Mouse (Mus musculus) midbrain, embryonic 15.5 days (tissue): Measurements from ENCODE around the gene Recql. TPM values are rescaled to one million over a fixed set of nuclear protein-coding genes. Genes with fewer than 3 reads are reported as not detected.

Experiments
- ATAC-seq: fragments of 200-750 bp; cut with Nextera tagmentation; replicated peaks from 2 replicates; pipeline ENCODE4 v1.8.0; 2017; ENCODE audit warnings: moderate TSS enrichment
- H3K27ac ChIP-seq: fragments of 300-500 bp; sonication (generic); 2 replicates; pipeline ENCODE4 v1.5.1; 2015; ENCODE audit warnings: mild to moderate bottlenecking, inconsistent platforms
- H3K27me3 ChIP-seq: fragments of 300-500 bp; sonication (generic); replicated peaks from 2 replicates; pipeline ENCODE4 v1.6.1; 2015; ENCODE audit warnings: inconsistent platforms
- H3K36me3 ChIP-seq: fragments of 300-500 bp; sonication (generic); replicated peaks from 2 replicates; pipeline ENCODE4 v1.6.1; 2015; ENCODE audit warnings: inconsistent platforms
- H3K4me1 ChIP-seq: fragments of 300-500 bp; sonication (generic); 2 replicates; pipeline ENCODE4 v1.6.1; 2015; ENCODE audit warnings: inconsistent platforms
- H3K4me2 ChIP-seq: fragments of 300-500 bp; sonication (generic); 2 replicates; pipeline ENCODE4 v1.6.1; 2015; ENCODE audit warnings: inconsistent platforms, mild to moderate bottlenecking, moderate library complexity
- H3K4me3 ChIP-seq: fragments of 300-500 bp; sonication (generic); 2 replicates; pipeline ENCODE4 v1.5.1; 2015; ENCODE audit warnings: mild to moderate bottlenecking, inconsistent platforms
- H3K9ac ChIP-seq: fragments of 300-500 bp; sonication (generic); 2 replicates; pipeline ENCODE4 v1.6.1; 2015; ENCODE audit warnings: mild to moderate bottlenecking, inconsistent platforms
- H3K9me3 ChIP-seq: fragments of 300-500 bp; sonication (generic); 2 replicates; pipeline ENCODE4 v1.6.1; 2016; ENCODE audit warnings: inconsistent platforms
- WGBS: fragments of 180-500 bp; shearing (Covaris S2); methylation state at CpG from one replicate; pipeline ENCODE4 v1.1.7; 2015; ENCODE audit warnings: mixed read lengths; 5-methylcytosine and 5-hydroxymethylcytosine counted together
- polyA plus RNA-seq: library from polyadenylated mRNA; unstranded; fragments of >200 nt; fragmentation: Nextera tagmentation; extraction: Ambion mirVana; gene quantifications from 2 replicates; pipeline ENCODE4 v1.2.1, GENCODE M21; 2015

The Recql gene
- polyA plus RNA-seq, 1 experiment from 2014 or later, result 26.3 TPM

- Histone ChIP-seq H3K4me1 (no peaks in the 10 kb centered on the region), H3K9me3 (peaks cover 3% of the 10 kb centered on the region; the same call in 1 of the 2 replicates), H3K36me3 (no peaks in the 10 kb centered on the region), H3K9ac (no peak overlapping the region), H3K27ac (no peak overlapping the region), H3K27me3 (no peaks in the 10 kb centered on the region), H3K4me3 (no peak overlapping the region), H3K4me2 (no peak overlapping the region)
- 85% methylated on average over 5 of the region's 5 CpGs for WGBS
- ATAC-seq, result no peak
Measured at GRCm38 (mm10) chr6:142314285-142314684, 72.6 kb downstream of the Recql start.

- Histone ChIP-seq H3K4me1 (no peaks in the 10 kb centered on the region), H3K27ac (no peak overlapping the region), H3K9me3 (peaks cover 3% of the 10 kb centered on the region; the same call in 1 of the 2 replicates), H3K4me3 (no peak overlapping the region), H3K9ac (no peak overlapping the region), H3K27me3 (no peaks in the 10 kb centered on the region), H3K4me2 (no peak overlapping the region), H3K36me3 (no peaks in the 10 kb centered on the region)
- ATAC-seq, result no peak
Measured at GRCm38 (mm10) chr6:142305076-142305475, 81.8 kb downstream of the Recql start.

Other genes with a start within 250 kb of the Recql start
- gene Slco1a6, start 178.6 kb downstream of the Recql start, polyA plus RNA-seq, result 0.46 and 0.48 TPM in 2 replicates
- gene Iapp, start 88.7 kb downstream of the Recql start, polyA plus RNA-seq, result 0.36 TPM in 1 of 2 replicates, not detected in the other
- 0.54 and 0.66 TPM in 2 replicates for gene Slco1a5, start 64.1 kb downstream of the Recql start, polyA plus RNA-seq
- 21.6 and 23.7 TPM in 2 replicates for gene Pyroxd1, start 41.4 kb downstream of the Recql start, polyA plus RNA-seq
- gene Golt1b, start 134 bp upstream of the Recql start, polyA plus RNA-seq, result 77.2 and 83.9 TPM in 2 replicates
- gene Spx, start 26.4 kb upstream of the Recql start, polyA plus RNA-seq, result 6.8 and 8.3 TPM in 2 replicates
- gene Gys2, start 86.0 kb upstream of the Recql start, polyA plus RNA-seq, result 0.06 and 0.12 TPM in 2 replicates
- gene Ldhb, start 120.9 kb upstream of the Recql start, polyA plus RNA-seq, result 450 and 468 TPM in 2 replicates
- 14.8 and 15.8 TPM in 2 replicates for gene Kcnj8, start 184.5 kb upstream of the Recql start, polyA plus RNA-seq